Mouse (Mus musculus): ENCODE data around the gene Kcnh8. TPM values are rescaled to one million over a fixed set of nuclear protein-coding genes. Genes with fewer than 3 reads are reported as not detected.
A peak's percentile ranks its signal among the peaks of the same experiment; 100 is the strongest.

The Kcnh8 gene
- total RNA-seq, 2 experiments from 2014 or later: 1.7 to 1.9 TPM

- intact Hi-C loops (cut with DNase I): no loop called here
- DNase-seq (ENCODE audit: extremely low spot score in 1 of 2, low spot score in 2 of 2): no peak
Observed at GRCm38 (mm10) chr17:52788151-52788550, 185.6 kb downstream of the Kcnh8 start.

DNA sequence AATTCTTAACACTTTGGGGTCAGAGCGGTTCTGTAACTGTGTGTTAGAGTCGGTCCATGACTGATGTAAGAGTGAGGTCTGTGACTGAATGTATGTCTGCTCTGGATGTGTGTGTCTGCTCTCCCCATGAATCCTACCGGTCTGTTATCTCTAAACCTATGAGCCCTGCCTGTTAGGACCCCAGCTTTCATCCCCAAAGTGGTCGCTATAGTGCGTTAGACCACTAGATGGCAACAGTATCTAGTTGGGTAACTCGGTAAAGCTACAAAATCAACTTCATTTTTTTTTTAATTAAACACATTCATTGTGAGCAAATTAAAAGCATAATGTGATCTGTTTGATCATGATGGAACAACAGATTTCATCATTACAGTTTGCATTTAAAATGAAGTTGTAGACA lies 202.0 kb downstream of the Kcnh8 start:
- DNase-seq (ENCODE audit: extremely low spot score in 1 of 2, low spot score in 2 of 2): no peak
- intact Hi-C loops (cut with DNase I): no loop called here

DNA sequence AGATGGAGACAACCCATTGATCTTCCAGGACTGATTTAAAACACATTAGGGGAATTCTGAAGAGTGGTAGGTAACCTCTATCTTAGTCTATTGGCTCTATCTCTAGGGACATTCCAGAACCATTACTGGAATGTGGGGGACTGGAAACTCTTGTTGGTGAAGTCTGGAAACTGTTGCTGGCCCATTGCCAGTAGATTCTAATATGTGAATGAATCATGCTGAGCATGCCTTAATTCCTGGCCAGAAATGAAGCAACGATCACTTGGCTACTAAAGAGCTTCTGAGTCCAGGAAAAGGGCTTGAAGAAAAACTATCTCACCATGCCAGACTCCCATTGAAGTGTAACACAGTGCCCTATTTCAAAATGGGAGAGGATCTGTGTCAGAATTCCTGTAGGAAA lies 208.3 kb downstream of the Kcnh8 start:
- DNase-seq (ENCODE audit: extremely low spot score in 1 of 2, low spot score in 2 of 2): peak in 1 of 2 experiments; percentile 3
- intact Hi-C loops (cut with DNase I): no loop called here

GRCm38 (mm10) chr17:52819007-52819406 lies 216.5 kb downstream of the Kcnh8 start:
- intact Hi-C loops (cut with DNase I): no loop called here

GRCm38 (mm10) chr17:52829678-52830077 lies 227.2 kb downstream of the Kcnh8 start:
- intact Hi-C loops (cut with DNase I): no loop called here
- DNase-seq (ENCODE audit: extremely low spot score in 1 of 2, low spot score in 2 of 2): no peak

More at GRCm38 (mm10) chr17:52819007-52819406, 216.5 kb downstream of the Kcnh8 start:
- DNase-seq (ENCODE audit: extremely low spot score in 1 of 2, low spot score in 2 of 2): no peak

DNA sequence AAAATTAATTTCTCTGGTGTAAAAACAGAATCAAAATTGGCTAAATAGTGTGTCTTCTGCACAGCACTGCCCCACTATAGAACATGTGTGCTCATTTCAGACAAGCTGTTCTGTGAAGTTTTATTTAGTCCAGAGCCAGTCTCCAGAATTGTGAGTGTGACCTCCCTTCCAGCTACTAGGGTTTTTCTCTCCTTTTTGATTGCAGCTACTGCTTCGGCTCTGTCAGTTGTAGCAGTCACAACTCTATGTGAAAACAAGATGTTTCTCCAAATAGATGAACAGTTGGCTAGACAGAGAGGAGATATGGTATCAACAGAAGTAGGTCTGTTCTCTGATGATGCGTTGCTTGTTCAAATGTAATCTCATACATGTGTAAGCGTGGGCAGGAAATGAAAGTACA lies 270.7 kb downstream of the Kcnh8 start:
- DNase-seq (ENCODE audit: extremely low spot score in 1 of 2, low spot score in 2 of 2): peak in 1 of 2 experiments; percentile 30
- intact Hi-C loops (cut with DNase I): no loop called here

DNA sequence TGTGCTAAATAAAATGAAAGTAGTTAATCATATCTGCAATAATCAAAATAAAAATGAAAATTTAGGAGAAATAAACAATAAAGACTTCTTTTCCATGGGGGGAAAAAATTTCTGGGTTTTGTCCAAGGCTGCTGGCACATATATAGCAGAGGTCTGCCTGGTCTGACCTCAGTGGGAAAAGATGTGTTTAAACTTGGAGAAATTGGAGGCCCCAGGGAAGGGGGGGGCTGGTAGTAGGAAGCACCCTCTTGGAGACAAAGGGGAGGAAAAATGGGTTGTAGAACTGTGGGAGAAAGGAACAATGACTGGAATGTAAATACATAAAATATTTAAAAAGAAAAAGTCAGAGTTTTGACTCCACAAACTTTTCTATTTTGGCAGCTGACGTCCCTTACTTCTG lies 276.5 kb downstream of the Kcnh8 start:
- DNase-seq (ENCODE audit: extremely low spot score in 1 of 2, low spot score in 2 of 2): no peak
- intact Hi-C loops (cut with DNase I): no loop called here

DNA sequence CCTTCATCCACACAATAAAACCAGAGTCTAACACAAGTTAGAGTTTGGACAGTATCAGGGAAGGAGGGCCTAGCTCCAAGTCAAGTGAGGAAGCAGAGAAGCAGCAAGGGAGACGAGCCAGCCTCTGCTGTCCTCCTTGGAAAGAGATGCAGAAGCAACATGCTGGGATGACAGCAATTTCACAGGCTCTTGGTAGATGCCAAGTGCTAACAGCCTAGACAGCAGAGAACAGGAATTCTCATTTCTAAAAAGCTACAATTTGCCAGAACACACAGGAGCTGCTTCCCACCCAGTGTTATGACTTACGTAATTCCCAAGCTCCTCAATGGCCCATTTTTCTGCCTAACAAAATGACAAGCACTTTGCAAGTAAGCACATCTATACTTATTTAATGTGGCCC lies 277.5 kb downstream of the Kcnh8 start:
- intact Hi-C loops (cut with DNase I): no loop called here
- peak in 1 of 2 experiments; percentile 42 for DNase-seq (ENCODE audit: extremely low spot score in 1 of 2, low spot score in 2 of 2)

DNA sequence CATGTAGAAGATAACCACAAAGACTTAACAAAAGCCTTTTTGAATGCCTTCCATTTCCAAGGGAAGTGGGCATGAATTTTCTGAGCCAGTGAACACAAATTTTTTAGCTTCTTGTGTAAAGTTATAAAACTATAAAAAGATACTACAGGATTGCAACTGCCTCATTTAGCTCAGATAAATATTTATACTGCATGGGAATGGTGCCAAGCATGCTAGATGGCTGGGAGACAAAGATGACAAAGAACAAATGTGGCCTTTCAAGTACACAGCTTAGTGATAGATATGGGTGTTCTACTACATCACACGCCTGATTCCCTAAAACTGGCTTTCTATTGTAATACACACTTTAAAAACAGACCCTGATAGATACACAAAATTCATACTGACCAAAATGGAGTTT lies 282.7 kb downstream of the Kcnh8 start:
- no peak for DNase-seq (ENCODE audit: extremely low spot score in 1 of 2, low spot score in 2 of 2)
- intact Hi-C loops (cut with DNase I): no loop called here

GRCm38 (mm10) chr17:52920519-52921106 lies 318.1 kb downstream of the Kcnh8 start:
- peak in 1 of 2 experiments; percentile 39 for DNase-seq (ENCODE audit: extremely low spot score in 1 of 2, low spot score in 2 of 2)
- intact Hi-C loops (cut with DNase I): no loop called here

- intact Hi-C loops (cut with DNase I): no loop called here
Observed at GRCm38 (mm10) chr17:52943966-52944365, 341.5 kb downstream of the Kcnh8 start.

DNA sequence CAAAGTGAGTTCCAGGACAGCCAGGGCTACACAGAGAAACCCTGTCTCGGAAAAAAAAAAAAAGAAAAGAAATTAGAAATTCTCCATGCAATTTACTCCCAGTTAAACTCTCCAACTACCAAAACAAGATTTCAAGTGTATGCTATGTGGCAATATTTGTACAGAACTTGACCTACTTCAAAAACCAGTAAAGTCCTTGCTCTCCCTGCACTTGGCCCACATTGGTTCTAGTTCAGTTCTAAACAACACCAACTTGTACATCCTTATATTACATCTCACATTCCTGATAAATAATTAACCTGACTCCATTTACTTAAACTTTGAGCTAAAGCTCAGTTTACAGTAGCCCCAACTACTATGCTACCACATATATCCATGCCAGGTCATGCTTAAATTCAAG lies 370.2 kb downstream of the Kcnh8 start:
- intact Hi-C loops (cut with DNase I): no loop called here
- no peak for DNase-seq (ENCODE audit: extremely low spot score in 1 of 2, low spot score in 2 of 2)

More at GRCm38 (mm10) chr17:52943966-52944365, 341.5 kb downstream of the Kcnh8 start:
- DNase-seq (ENCODE audit: extremely low spot score in 1 of 2, low spot score in 2 of 2): no peak

DNA sequence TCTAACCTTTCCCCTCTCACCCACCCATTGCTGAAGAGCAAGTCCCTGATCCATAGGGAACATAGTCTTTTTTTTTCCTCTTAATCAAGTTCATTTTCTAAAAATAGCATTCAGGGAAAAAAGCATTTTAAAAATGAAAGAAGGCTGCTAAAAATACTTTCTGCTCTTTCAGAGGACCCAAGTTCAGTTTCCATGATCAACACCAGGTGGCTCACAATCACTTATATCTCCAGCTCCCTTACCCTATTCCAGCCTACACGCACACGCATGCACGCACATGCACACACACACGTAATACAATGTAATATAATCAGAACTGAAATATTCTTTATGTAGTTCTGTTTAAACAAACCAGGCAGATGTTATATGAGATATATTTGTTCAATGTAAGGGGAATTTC lies 378.4 kb downstream of the Kcnh8 start:
- no peak for DNase-seq (ENCODE audit: extremely low spot score in 1 of 2, low spot score in 2 of 2)

More for the DNA sequence above, 378.4 kb downstream of the Kcnh8 start:
- intact Hi-C loops (cut with DNase I): no loop called here

All from left cerebral cortex, postnatal 10 days (tissue).